Mouse (Mus musculus): ENCODE measurements around the gene Yars.
A peak's percentile ranks its signal among the peaks of the same experiment; 100 is the strongest.

Yars gene

DNA sequence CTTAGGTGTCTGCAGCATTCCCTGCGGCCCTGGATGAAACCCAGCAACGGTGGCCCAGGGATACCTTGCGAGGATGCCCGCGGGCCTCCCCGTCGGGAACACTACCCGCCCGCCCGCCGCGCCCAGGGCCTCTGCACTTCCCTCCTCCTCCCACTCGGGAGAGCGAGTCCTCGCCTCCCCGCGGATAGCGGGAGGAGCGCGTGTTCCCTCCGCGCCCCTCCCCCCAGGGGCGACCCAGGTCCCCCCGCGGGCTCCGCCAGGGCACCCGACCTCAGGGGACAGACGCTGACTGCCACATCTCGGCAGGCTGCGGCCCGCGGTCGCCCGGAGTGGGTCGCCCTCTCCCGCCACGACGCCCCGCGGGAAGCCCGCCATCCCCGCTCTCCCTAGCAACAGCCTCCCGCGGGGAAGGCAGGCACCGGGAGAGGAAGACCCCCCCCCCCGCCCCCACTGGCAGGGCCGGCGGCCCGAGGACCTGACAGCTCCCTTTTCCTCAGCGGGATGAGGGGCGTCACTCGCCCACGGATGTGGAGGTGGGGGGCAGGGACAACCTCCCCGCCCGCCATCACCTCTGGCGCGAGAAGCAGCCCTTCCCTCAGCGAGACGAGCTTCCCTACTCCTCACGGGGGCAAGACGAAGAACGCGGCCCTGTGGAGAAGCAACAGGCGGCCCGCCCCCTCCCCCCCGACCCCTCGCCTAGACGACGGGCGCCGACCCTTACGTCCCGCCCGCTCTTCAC is 588 bp upstream of the Yars start:
- DNase-seq (ENCODE audit: low read depth), result peak; percentile 61

GRCm38 (mm10) chr4:129190538-129190937 is 978 bp downstream of the Yars start:
- peak; percentile 16 for DNase-seq (ENCODE audit: low read depth)

- DNase-seq (ENCODE audit: low read depth), result no peak
Observed at GRCm38 (mm10) chr4:129191691-129192090, 2.1 kb downstream of the Yars start.

DNA sequence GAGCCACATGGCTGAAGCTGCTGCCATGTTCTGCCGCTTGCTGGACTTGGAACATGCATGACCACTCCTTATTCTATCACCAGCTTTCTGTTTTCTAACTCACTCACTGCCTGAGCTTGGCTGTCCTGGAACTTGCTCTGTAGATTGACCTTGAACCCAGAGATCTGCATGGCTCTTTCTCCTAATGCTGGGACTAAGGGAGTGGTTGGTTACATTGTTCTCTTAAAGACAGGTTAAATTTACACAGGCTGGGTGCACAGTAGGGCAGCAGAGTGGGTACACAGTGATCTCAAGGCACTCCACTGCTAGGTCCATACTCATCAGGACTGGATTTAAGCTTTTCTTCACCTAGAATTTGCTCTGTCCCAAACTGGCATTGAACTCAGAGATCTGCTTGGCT is 4.7 kb downstream of the Yars start:
- DNase-seq (ENCODE audit: low read depth), result no peak

- no peak for DNase-seq (ENCODE audit: low read depth)
Observed at GRCm38 (mm10) chr4:129197514-129197913, 8.0 kb downstream of the Yars start.

- no peak for DNase-seq (ENCODE audit: low read depth)
Observed at GRCm38 (mm10) chr4:129204655-129205054, 15.1 kb downstream of the Yars start.

DNA sequence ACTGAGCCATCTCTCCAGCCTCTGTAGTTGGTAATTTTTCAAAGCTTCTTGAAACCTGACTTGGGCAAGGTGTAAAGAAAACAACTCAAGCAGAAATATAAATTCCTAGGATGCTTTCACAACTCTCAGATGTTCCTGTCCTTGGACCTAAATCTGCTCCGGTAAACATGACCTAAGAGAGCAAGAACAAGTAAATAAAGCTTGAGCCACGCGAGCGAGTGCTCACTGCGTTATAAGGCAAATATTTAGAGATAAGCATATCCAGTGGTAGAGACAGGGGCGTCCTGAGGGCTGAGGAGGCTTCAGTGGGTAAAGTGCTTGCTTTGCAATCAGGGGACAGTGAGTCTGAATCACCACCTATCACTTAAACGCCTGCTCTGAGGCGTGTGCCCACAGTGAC is 17.2 kb downstream of the Yars start:
- no peak for DNase-seq (ENCODE audit: low read depth)

- peak; percentile 37 for DNase-seq (ENCODE audit: low read depth)
Observed at GRCm38 (mm10) chr4:129209504-129209903, 19.9 kb downstream of the Yars start.

GRCm38 (mm10) chr4:129211461-129211860 is 21.9 kb downstream of the Yars start:
- no peak for DNase-seq (ENCODE audit: low read depth)

GRCm38 (mm10) chr4:129212486-129212885 is 22.9 kb downstream of the Yars start:
- DNase-seq (ENCODE audit: low read depth), result peak; percentile 32

GRCm38 (mm10) chr4:129218569-129219175 is 29.1 kb downstream of the Yars start:
- no peak for DNase-seq (ENCODE audit: low read depth)

- no peak for DNase-seq (ENCODE audit: low read depth)
Observed at GRCm38 (mm10) chr4:129219198-129219597, 29.6 kb downstream of the Yars start.

GRCm38 (mm10) chr4:129220376-129221089 is 31.0 kb downstream of the Yars start:
- no peak for DNase-seq (ENCODE audit: low read depth)

- DNase-seq (ENCODE audit: low read depth), result no peak
Observed at GRCm38 (mm10) chr4:129221097-129222010, 31.8 kb downstream of the Yars start.

DNA sequence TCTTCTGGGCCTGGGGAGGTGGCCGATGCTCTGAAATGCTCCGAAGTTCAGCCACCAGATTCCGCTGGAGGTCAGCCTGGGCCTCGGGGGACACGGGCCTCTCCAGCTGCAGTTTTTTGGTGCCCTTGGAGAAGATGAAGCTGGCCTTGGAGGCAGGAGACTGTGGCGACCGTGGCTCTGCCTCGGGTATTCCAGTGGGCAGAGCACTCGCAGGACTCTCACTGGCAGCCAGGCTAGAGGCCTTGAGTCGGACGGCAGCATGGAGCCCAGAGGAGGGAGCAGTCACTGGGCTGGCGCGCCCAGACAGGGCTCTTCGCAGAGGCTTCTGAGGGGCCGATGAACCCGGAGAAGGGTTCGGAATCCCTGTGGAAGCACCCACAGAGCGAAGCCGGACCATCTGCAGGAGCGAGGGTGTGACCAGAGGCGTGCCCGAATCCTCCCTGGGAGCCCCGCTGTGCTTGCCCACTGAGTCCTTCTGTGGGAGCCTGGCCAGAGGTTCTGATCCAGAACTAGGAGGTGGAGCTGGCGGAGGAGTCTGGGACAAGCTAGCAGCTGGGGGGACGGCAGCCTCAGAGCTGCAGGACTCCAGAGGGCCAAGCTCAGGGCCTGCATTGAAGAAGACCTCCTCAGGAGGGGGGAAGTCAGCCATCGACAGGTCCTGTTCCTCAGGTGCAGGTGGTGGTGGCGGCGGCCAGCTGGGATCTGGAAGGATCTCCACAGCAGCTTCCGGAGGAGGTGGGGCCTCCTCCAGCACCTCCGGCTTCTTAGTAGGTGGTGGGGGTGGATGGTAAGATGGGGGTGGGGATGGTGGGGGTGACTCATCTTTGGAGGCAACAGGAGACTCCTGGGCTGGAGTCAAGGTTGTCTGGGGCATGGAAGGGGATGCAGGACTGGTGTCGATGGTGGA is 32.7 kb downstream of the Yars start:
- no peak for DNase-seq (ENCODE audit: low read depth)

DNA sequence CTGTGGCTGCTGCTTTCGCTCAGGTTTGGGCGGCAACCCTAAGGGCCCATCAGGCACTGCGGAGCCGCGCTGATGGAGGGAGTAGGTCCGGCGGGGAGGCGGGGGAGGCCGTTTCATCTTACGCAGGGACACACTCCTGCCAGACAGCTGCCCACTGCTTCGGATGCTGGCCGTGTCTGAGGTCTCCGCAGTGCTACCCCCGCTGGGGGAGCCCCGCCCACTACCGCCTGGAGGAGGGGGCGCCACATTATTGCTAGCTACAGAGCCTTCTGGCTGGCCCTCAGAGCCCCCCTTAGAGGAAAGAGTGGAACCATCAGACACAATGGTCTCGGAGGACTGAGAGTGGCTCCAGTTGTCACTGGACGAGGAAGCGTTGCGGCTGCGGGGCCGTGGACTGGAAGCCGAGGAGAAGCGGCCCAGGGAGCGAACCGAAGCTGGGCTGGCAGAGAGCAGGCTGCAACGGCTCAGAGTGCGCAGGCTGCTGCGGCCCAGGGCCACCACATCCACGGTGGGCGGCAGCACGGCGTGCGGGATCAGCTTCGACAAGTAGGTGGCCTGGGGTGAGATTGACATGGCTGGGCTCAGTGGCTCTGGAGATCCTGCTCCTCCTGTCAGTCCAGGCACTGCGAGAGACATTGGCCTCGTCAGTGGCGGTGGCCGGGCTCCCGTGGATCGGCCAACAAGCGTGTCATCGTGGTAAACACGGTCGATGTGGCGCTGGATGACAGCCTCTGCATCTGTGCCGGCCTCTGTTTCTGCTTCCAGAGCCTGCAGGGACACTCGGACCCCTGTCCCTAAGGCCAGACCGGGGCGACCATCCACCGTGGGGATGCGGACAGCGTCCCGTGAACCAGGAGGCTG is 34.1 kb downstream of the Yars start:
- no peak for DNase-seq (ENCODE audit: low read depth)

DNA sequence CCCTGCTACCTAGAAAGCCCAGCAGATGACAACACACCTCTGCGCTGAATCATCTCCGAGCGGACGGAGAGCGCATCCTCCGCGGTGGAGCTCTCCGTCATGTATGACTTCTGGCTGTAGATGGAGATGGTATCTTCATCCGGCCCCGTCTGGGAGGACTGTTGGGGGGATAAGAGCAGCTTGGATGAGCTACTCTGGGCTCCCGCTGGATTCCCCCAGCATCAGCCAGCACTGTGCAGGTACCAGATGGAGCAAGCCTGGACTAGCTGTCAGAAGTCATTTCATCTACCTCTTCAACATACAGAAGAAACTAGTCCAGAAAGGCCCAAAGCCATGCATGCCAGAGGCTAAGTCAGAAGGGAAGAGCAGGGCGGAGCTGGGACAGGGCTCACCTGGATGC is 35.8 kb downstream of the Yars start:
- no peak for DNase-seq (ENCODE audit: low read depth)

DNA sequence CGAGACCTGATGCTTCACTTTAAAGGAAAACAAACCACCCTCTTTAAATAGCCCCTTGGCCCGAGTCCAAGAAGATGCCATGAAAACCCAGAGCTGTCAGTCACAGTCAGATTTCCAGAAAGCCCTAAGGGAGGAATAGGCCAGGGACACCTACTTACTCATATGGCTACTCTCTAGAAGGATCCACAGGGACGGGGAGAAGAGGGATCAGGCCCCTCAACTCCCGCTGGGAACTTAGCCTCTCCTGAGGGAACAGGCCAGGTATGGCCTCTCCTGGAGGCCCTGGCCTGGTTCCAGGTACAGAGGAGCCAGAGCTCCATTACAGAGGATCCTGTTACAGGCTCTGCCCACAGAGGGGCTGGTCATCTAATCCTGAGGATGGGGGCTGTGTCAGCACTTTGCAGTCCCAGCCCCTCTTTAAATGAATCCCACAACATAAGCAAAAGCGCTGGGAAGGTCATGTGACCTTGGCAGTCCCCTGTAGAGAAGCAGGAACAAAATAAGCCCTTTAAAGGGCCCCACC is 36.9 kb downstream of the Yars start:
- no peak for DNase-seq (ENCODE audit: low read depth)

- no peak for DNase-seq (ENCODE audit: low read depth)
Observed at GRCm38 (mm10) chr4:129227170-129227984, 37.8 kb downstream of the Yars start.

All from naive thymus-derived CD4-positive, alpha-beta T cell, adult 2 months (primary cell).